Mouse (Mus musculus) liver, adult 2 months (tissue): ENCODE data around the gene Cldn7. TPM values are rescaled to one million over a fixed set of nuclear protein-coding genes. Genes with fewer than 3 reads are reported as not detected.

Source experiments
- DNase-seq: peaks from one replicate; pipeline ENCODE4 v3.0.0-alpha.2; 2011; ENCODE audit warnings: low read depth, low spot score; ENCODE audit errors: extremely low read depth
- H3K27ac ChIP-seq: fragments of 200-500 bp; replicated peaks from 2 replicates; pipeline ENCODE4 v1.5.1; 2012; ENCODE audit warnings: low read depth, mild to moderate bottlenecking, control low read depth, inconsistent platforms, low read length; ENCODE audit not compliant: insufficient read depth
- H3K27me3 ChIP-seq: fragments of 200-500 bp; 2 replicates; pipeline ENCODE4 v1.6.1; 2012; ENCODE audit warnings: mild to moderate bottlenecking, moderate library complexity, low read length, inconsistent platforms; ENCODE audit not compliant: control insufficient read depth, insufficient read depth
- H3K36me3 ChIP-seq: fragments of 200-500 bp; 2 replicates; pipeline ENCODE4 v1.6.1; 2012; ENCODE audit warnings: low read length, inconsistent platforms; ENCODE audit not compliant: control insufficient read depth, insufficient read depth
- H3K4me1 ChIP-seq: fragments of 200-500 bp; 2 replicates; pipeline ENCODE4 v1.6.1; 2011; ENCODE audit warnings: low read length; ENCODE audit not compliant: control insufficient read depth, insufficient read depth
- H3K4me3 ChIP-seq: fragments of 200-500 bp; 2 replicates; pipeline ENCODE4 v1.5.1; 2011; ENCODE audit warnings: low read depth, mild to moderate bottlenecking, control low read depth, low read length, moderate library complexity; ENCODE audit not compliant: insufficient read depth
- H3K79me2 ChIP-seq: fragments of 200-500 bp; 2 replicates; pipeline ENCODE4 v1.6.1; 2012; ENCODE audit warnings: inconsistent platforms, mild to moderate bottlenecking, low read length, moderate library complexity; ENCODE audit not compliant: control insufficient read depth, insufficient read depth
- H3K9ac ChIP-seq: fragments of 200-500 bp; 2 replicates; pipeline ENCODE4 v1.6.1; 2012; ENCODE audit warnings: low read depth, mild to moderate bottlenecking, control low read depth, inconsistent platforms, low read length
- CTCF ChIP-seq: fragments of 200-500 bp; IDR thresholded peaks from 2 replicates; pipeline ENCODE4 v1.5.1; 2011; ENCODE audit warnings: low read depth, low read length, control low read depth
- POLR2A ChIP-seq: fragments of 200-500 bp; IDR thresholded peaks from 2 replicates; pipeline ENCODE4 v1.6.1; 2011; ENCODE audit warnings: low read length, control low read depth; ENCODE audit not compliant: insufficient read depth; ENCODE audit errors: extremely low read depth
- WGBS: fragments of 180-500 bp; shearing (Covaris S2); methylation state at CpG from one replicate; pipeline ENCODE4 v1.1.7; 2018; 5-methylcytosine and 5-hydroxymethylcytosine counted together
- polyA plus RNA-seq: library from polyadenylated mRNA; depleted of rRNA; stranded (reverse); fragments of >200 nt; gene quantifications from 2 replicates; pipeline ENCODE4 v1.2.3, GENCODE M21; 2012
- total RNA-seq: library from RNA; depleted of rRNA; stranded (reverse); fragments of >200 nt; gene quantifications from 2 replicates; pipeline ENCODE4 v1.2.3, GENCODE M21; 2014

Cldn7 gene
- total and polyA plus RNA-seq, 2 experiments = 0.26 to 0.37 TPM

- no peaks in the 10 kb centered on the region for H3K79me2 ChIP-seq
- H3K27ac ChIP-seq = no peak overlapping the region
- no peak for TF ChIP-seq POLR2A
- TF ChIP-seq CTCF = no peak
- no peak overlapping the region for H3K4me3 ChIP-seq
- WGBS = 5% methylated on average over 30 of the region's 30 CpGs
- H3K4me1 ChIP-seq = peaks cover 5% of the 10 kb centered on the region
- no peaks in the 10 kb centered on the region for H3K36me3 ChIP-seq
- H3K9ac ChIP-seq = no peak overlapping the region
- DNase-seq = no peak
- H3K27me3 ChIP-seq = peaks cover 14% of the 10 kb centered on the region
These were observed 28.4 kb upstream of the Cldn7 start for GRCm38 (mm10) chr11:69936156-69936555.

GRCm38 (mm10) chr11:69936714-69937347 is 27.7 kb upstream of the Cldn7 start:
- H3K27me3 ChIP-seq = peaks cover 14% of the 10 kb centered on the region

GRCm38 (mm10) chr11:69937385-69937784 is 27.2 kb upstream of the Cldn7 start:
- WGBS = 68% methylated on average over 4 of the region's 4 CpGs
- peaks cover 14% of the 10 kb centered on the region for H3K27me3 ChIP-seq
- no peaks in the 10 kb centered on the region for H3K79me2 ChIP-seq
- H3K4me1 ChIP-seq = peaks cover 5% of the 10 kb centered on the region
- DNase-seq = no peak
- H3K27ac ChIP-seq = no peak overlapping the region
- no peaks in the 10 kb centered on the region for H3K36me3 ChIP-seq
- H3K4me3 ChIP-seq = no peak overlapping the region
- H3K9ac ChIP-seq = no peak overlapping the region
- TF ChIP-seq POLR2A (no peak), CTCF (no peak)

More at GRCm38 (mm10) chr11:69936714-69937347, 27.7 kb upstream of the Cldn7 start:
- Histone ChIP-seq H3K27ac (no peak overlapping the region), H3K79me2 (no peaks in the 10 kb centered on the region), H3K4me3 (no peak overlapping the region), H3K9ac (no peak overlapping the region), H3K36me3 (no peaks in the 10 kb centered on the region), H3K4me1 (peaks cover 5% of the 10 kb centered on the region)
- 26% methylated on average over 9 of the region's 9 CpGs for WGBS
- no peak for DNase-seq
- TF ChIP-seq POLR2A (no peak), CTCF (no peak)

- Histone ChIP-seq H3K36me3 (no peaks in the 10 kb centered on the region), H3K27ac (no peak overlapping the region), H3K9ac (no peak overlapping the region), H3K4me1 (peaks cover 5% of the 10 kb centered on the region), H3K27me3 (peaks cover 14% of the 10 kb centered on the region), H3K79me2 (no peaks in the 10 kb centered on the region), H3K4me3 (no peak overlapping the region)
- TF ChIP-seq POLR2A (no peak), CTCF (no peak)
- no peak for DNase-seq
- 82% methylated on average over 5 of the region's 5 CpGs for WGBS
These were observed 26.7 kb upstream of the Cldn7 start for GRCm38 (mm10) chr11:69937834-69938233.

- no peak overlapping the region for H3K4me3 ChIP-seq
- H3K79me2 ChIP-seq = no peaks in the 10 kb centered on the region
- H3K27me3 ChIP-seq = peaks cover 14% of the 10 kb centered on the region
- peaks cover 5% of the 10 kb centered on the region for H3K4me1 ChIP-seq
- no peak for DNase-seq
- H3K27ac ChIP-seq = no peak overlapping the region
- H3K36me3 ChIP-seq = no peaks in the 10 kb centered on the region
- 52% methylated on average over 9 of the region's 9 CpGs for WGBS
- no peak overlapping the region for H3K9ac ChIP-seq
- no peak for TF ChIP-seq POLR2A
- no peak for TF ChIP-seq CTCF
These were observed 26.1 kb upstream of the Cldn7 start for GRCm38 (mm10) chr11:69938401-69938979.

GRCm38 (mm10) chr11:69939181-69939580 is 25.4 kb upstream of the Cldn7 start:
- H3K79me2 ChIP-seq = no peaks in the 10 kb centered on the region
- no peak for DNase-seq
- no peak overlapping the region for H3K27ac ChIP-seq
- peaks cover 14% of the 10 kb centered on the region for H3K27me3 ChIP-seq
- H3K4me1 ChIP-seq = peaks cover 5% of the 10 kb centered on the region
- no peaks in the 10 kb centered on the region for H3K36me3 ChIP-seq
- H3K9ac ChIP-seq = no peak overlapping the region
- WGBS = 64% methylated on average over 5 of the region's 5 CpGs
- H3K4me3 ChIP-seq = no peak overlapping the region
- TF ChIP-seq CTCF = no peak
- no peak for TF ChIP-seq POLR2A
